Mouse (Mus musculus) brain, embryonic 18.5 days (tissue): ENCODE measurements around the gene Slc35g1.

Experiments used
- DNase-seq: peaks from one replicate; pipeline ENCODE4 v3.0.0-alpha.2; 2012; ENCODE audit warnings: low read depth, low spot score

Gene Slc35g1

GRCm38 (mm10) chr19:38387835-38388234 is 7.9 kb upstream of the Slc35g1 start:
- no peak for DNase-seq

GRCm38 (mm10) chr19:38396633-38396970 is 822 bp downstream of the Slc35g1 start:
- no peak for DNase-seq

DNA sequence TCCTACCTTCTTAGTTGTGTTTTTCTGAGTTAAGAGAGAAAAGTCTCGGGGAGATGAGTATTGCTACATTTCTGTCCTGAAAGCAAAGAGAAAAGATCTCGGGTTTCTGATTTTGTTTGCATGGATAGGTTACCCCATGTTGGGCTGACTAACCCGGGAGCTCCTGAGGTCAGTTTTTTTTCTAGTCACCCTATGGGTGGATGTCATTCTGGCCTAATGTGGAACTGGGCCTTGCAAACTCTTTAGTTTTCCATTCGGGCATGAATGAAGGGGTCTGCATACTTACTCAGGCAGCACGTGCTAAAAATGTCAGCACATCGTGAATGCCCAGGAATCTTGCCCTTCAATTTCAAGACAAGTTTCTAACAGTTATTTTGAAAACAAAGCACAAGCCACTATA is 1.2 kb downstream of the Slc35g1 start:
- DNase-seq, result no peak

GRCm38 (mm10) chr19:38398966-38399365 is 3.2 kb downstream of the Slc35g1 start:
- no peak for DNase-seq

DNA sequence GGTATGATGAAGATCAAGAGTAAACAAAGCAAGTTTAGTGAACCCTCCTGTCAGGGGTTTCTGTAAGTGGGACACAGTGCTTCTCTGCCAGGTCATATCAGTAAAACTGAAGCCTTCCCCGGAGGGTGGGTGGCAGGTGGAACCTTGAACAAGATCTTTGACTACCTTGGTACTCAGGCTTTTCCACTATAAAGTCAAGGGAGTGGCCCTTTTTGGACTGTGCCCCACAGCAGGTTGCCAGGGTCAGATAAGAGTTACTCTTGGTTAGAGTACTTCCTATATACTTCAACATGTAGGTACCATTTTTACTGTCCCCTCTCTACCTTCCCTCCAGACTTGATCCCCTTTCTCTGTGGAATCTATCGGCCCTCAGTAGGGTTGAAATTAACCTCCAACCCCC is 5.1 kb downstream of the Slc35g1 start:
- DNase-seq, result no peak

- no peak for DNase-seq
These were observed 5.6 kb downstream of the Slc35g1 start for GRCm38 (mm10) chr19:38401416-38401815.

DNA sequence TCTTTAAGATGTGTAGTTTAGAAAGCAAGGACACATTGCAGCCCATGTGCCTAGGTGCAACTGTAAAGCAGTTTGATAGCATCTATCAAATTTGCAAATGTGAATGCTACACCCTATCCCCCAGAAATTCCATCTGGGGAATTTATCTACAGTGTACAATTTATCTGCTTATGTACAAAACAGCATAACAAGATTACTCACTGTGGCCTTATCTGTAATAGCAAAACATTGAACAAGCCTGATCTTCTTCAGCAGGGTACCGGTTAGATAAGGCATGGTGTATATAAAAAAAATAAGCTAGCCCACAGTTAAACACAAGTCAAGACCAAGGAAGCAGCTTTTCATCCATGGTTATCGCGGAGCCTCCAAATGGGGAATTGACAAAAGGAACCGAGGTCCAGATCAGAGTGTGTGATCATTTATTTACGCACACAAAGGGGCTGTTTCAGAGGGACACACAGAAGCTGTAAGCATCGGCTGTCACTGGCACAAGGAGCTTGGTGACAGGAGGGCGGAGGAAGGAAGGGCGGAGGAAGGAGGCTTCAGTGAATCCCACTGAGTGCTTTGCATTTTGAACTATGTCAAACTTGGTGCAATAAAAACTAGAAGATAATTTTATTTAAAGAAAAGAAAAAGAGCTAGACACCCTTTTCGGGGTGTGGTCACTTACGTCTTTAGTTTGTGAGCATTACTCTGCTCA is 14.7 kb downstream of the Slc35g1 start:
- no peak for DNase-seq

GRCm38 (mm10) chr19:38413861-38414260 is 18.1 kb downstream of the Slc35g1 start:
- DNase-seq, result no peak

- no peak for DNase-seq
These were observed 23.1 kb downstream of the Slc35g1 start for GRCm38 (mm10) chr19:38418819-38419423.

GRCm38 (mm10) chr19:38420751-38421295 is 25.0 kb downstream of the Slc35g1 start:
- DNase-seq, result no peak

- DNase-seq, result no peak
These were observed 25.7 kb downstream of the Slc35g1 start for GRCm38 (mm10) chr19:38421436-38421835.

- DNase-seq, result no peak
These were observed 27.1 kb downstream of the Slc35g1 start for GRCm38 (mm10) chr19:38422926-38423325.

- DNase-seq, result peak; percentile 32
These were observed 28.1 kb downstream of the Slc35g1 start for GRCm38 (mm10) chr19:38423884-38424283.

DNA sequence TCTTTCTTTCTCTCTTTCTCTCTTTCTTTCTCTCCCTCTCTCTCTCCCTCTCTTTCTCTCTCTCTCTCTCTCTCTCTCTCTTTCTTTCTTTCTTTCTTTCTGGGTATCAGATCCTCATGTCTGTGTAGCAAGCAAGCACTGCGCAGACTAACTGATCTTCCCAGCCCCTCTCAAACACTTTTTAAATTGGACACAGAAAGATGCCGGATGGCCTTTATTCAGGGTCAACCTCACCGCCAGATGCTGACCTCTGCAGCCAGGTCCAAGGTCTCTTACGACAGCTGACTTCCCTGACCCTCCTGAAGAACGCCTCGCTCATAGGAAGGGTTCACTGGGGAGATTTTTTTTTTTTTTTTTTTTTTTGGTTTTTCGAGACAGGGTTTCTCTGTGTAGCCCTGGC is 28.8 kb downstream of the Slc35g1 start:
- DNase-seq, result no peak

- DNase-seq, result no peak
These were observed 33.5 kb downstream of the Slc35g1 start for GRCm38 (mm10) chr19:38429269-38429668.

DNA sequence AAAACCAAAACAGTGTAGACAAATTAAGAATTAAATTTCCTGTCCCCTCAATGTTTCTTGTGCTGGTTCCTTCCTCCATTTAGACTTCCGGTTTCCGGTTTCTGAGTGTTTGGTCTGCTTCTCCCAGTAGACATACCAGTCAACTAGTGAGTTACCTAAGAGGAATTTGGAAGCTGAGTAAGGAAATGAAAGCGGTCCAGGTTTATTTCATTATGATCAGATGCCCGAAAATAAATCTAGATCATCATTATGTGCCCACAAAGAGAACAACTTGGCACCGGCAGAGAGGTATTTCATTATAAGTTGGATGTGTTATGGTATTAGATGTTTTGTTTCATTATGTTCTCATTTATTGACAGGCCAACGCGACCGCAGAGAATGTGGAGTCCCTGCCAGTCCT is 34.7 kb downstream of the Slc35g1 start:
- DNase-seq, result no peak

DNA sequence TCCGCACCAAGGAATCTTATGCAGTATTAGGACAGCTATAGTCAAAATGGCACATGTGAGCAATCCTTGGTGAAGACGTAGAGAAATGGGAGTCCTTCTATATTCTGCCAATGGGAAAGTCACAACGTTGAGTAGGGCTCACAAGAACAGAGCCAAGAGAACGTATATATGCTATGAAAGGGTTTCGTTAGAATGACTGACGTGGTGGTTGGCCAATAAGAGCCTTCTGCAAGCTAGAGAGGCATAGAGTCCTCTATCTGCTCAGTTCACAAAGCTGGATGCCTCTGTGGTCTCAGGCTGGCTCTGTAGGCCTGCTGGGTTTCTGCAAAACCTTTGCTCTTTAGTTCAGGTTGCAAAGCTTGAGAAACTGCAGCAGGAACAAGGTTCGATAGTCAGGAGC is 35.5 kb downstream of the Slc35g1 start:
- DNase-seq, result no peak

DNA sequence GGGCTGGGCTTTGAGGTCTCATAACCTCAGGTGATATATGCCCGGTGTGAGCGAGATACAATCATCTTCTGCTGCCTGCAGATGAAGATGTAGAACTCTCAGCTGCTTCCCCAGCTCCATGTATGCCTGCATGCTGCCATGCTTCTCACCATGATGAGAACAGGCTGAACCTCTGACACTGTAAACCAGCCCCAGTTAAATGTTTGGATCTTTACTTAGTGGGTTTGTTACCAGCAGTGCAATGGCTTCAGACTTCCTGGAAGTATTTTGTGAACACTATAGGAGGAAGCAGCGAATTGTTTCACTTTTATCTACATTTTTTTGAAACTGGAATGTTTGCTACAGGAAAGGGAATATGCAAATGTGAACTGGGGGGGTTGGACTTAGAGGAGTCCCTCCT is 36.2 kb downstream of the Slc35g1 start:
- DNase-seq, result no peak

GRCm38 (mm10) chr19:38433381-38433780 is 37.6 kb downstream of the Slc35g1 start:
- no peak for DNase-seq

DNA sequence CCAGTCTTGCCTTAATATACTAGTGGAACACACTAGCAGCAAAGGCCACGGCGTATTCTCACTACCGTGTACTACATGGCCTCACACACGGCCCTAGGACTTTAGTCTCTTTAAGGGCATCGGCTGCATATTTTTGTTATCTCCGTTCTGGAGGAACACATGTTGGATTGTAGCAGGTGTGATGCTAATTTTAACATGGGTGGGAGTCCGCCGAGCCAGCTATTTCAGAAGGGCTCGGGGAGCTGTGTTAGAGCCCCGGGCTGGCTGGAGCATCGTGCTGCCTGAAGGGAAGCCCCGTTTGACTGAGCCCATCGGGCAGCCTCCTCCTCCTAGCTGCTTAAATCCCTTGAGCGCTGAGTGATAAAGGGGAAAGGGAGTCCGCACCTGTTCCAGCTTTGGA is 39.4 kb downstream of the Slc35g1 start:
- no peak for DNase-seq

GRCm38 (mm10) chr19:38441860-38442259 is 46.1 kb downstream of the Slc35g1 start:
- DNase-seq, result no peak

DNA sequence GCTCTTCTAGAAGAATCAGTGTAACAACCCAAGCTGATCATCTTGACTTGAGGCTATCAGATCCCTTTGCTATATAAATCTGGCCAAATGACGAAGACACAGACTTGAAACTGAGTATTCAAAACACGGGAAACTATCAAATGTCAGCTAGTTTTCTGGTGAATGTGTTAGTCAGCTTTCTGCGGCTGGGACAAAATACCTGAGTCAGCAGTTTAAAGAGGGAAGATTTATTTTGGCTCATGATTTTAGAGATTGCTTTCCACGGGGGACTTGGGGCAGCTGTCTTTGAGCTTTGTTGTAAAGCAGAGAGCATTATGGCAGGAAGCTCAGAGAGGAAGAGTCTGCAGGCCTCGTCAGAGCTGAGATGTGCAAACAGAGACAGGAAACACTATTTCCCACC is 50.0 kb downstream of the Slc35g1 start:
- DNase-seq, result no peak
